Mouse (Mus musculus) testis, adult 2 months (tissue): ENCODE results near the gene Bcl3.

Source experiments
- CTCF ChIP-seq: fragments of 200-500 bp; IDR thresholded peaks from 2 replicates; pipeline ENCODE4 v1.5.1; 2012; ENCODE audit warnings: low read depth, mild to moderate bottlenecking, inconsistent platforms, low read length, moderate library complexity; ENCODE audit not compliant: control insufficient read depth, insufficient read depth, insufficient replicate concordance
- POLR2A ChIP-seq: fragments of 200-500 bp; IDR thresholded peaks from 2 replicates; pipeline ENCODE4 v1.6.1; 2012; ENCODE audit warnings: low read depth, mild to moderate bottlenecking, inconsistent platforms, low read length, moderate library complexity; ENCODE audit not compliant: control insufficient read depth

GRCm38 (mm10) chr7:19851858-19852570 lies 29.4 kb upstream of the Bcl3 start, which contains the start of gene Gm19345:
- TF ChIP-seq POLR2A = no peak
- no peak for TF ChIP-seq CTCF
